Mouse (Mus musculus) heart, adult 2 months (tissue): Measurements from ENCODE around the gene Colca2. TPM values are rescaled to one million over a fixed set of nuclear protein-coding genes. Genes with fewer than 3 reads are reported as not detected.

ENCODE experiments used
- DNase-seq, 2 experiments: peaks; one replicate each; pipeline ENCODE4 v3.0.0; 2021
- H3K27ac ChIP-seq: fragments of 200-600 bp; 2 replicates; pipeline ENCODE4 v1.8.1; 2022
- H3K27me3 ChIP-seq: fragments of 200-500 bp; 2 replicates; pipeline ENCODE4 v1.6.1; 2012; ENCODE audit warnings: mild to moderate bottlenecking, low read length, inconsistent platforms, mixed read lengths; ENCODE audit not compliant: control insufficient read depth, insufficient read depth
- H3K36me3 ChIP-seq: fragments of 200-500 bp; 2 replicates; pipeline ENCODE4 v1.6.1; 2012; ENCODE audit warnings: low read length, inconsistent platforms; ENCODE audit not compliant: control insufficient read depth, insufficient read depth
- H3K4me1 ChIP-seq: fragments of 200-500 bp; 2 replicates; pipeline ENCODE4 v1.6.1; 2011; ENCODE audit warnings: low read length; ENCODE audit not compliant: control insufficient read depth, insufficient read depth
- H3K4me3 ChIP-seq: fragments of 200-600 bp; 2 replicates; pipeline ENCODE4 v1.8.1; 2022
- H3K79me2 ChIP-seq: fragments of 200-500 bp; replicated peaks from 2 replicates; pipeline ENCODE4 v1.6.1; 2012; ENCODE audit warnings: mild to moderate bottlenecking, inconsistent platforms, low read length, moderate library complexity, mixed read lengths; ENCODE audit not compliant: control insufficient read depth, insufficient read depth
- H3K9ac ChIP-seq: fragments of 200-500 bp; 2 replicates; pipeline ENCODE4 v1.6.1; 2012; ENCODE audit warnings: low read depth, mild to moderate bottlenecking, control low read depth, inconsistent platforms, low read length, mixed read lengths
- CTCF ChIP-seq: fragments of 200-600 bp; IDR thresholded peaks from 2 replicates; pipeline ENCODE4 v1.8.1; 2022; ENCODE audit warnings: antibody characterized with exemption, mild to moderate bottlenecking, moderate library complexity
- EP300 ChIP-seq: fragments of 200-500 bp; IDR thresholded peaks from 2 replicates; pipeline ENCODE4 v1.6.1; 2011; ENCODE audit warnings: low read depth, low read length, control low read depth; ENCODE audit not compliant: insufficient read depth
- POLR2A ChIP-seq: fragments of 200-500 bp; IDR thresholded peaks from 2 replicates; pipeline ENCODE4 v1.6.1; 2011; ENCODE audit warnings: mild to moderate bottlenecking, low read depth, low read length, control low read depth; ENCODE audit not compliant: insufficient read depth
- WGBS: fragments of 180-500 bp; shearing (Covaris S2); methylation state at CpG from one replicate; pipeline ENCODE4 v1.1.7; 2018; 5-methylcytosine and 5-hydroxymethylcytosine counted together
- intact Hi-C: fragments of 180-260 bp; cut with DNase I; formaldehyde crosslinking; loops from one replicate; pipeline ENCODE4 v1.15.1; 2025
- polyA plus RNA-seq: library from polyadenylated mRNA; depleted of rRNA; stranded (reverse); fragments of >200 nt; gene quantifications from 2 replicates; pipeline ENCODE4 v1.2.3, GENCODE M21; 2012; rRNA removed
- total RNA-seq, 2 experiments: library from RNA; stranded (reverse); gene quantifications; 2 replicates each; pipeline ENCODE4 v1.2.3; 2021

Gene Colca2
- total and polyA plus RNA-seq, 3 experiments = 1.0 to 4.3 (median 1.1) TPM

DNA sequence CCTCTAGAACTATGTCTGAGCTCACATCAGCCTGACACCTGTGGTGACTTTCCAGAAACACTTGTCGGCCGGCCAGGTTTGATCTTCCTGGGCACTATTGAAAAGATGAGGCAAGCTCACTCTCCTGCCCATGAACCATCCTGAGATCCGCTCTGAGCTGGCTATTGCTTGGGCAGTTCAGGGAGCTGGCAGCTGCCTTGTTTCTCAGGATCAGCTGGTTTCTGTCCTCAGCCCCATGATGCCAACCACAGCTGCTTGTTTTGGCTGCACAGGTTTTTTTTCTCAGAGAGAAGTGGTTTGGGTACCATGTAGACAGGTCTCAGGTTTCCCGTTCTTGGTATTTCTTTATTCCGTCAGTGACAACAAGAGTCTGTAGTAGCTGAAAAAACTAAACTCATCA lies 19.9 kb downstream of the Colca2 start:
- H3K36me3 ChIP-seq = no peaks in the 10 kb centered on the region
- H3K27me3 ChIP-seq = no peaks in the 10 kb centered on the region
- no peak for TF ChIP-seq CTCF
- no peak for TF ChIP-seq EP300
- TF ChIP-seq POLR2A = no peak
- H3K79me2 ChIP-seq = no peaks in the 10 kb centered on the region
- no peaks in the 10 kb centered on the region for H3K4me1 ChIP-seq
- intact Hi-C loops = no loop called here
- H3K9ac ChIP-seq = no peak overlapping the region
- DNase-seq = no peak
- WGBS = 81% methylated on average over 5 of the region's 5 CpGs
- no peak overlapping the region for H3K27ac ChIP-seq
- no peak overlapping the region for H3K4me3 ChIP-seq

DNA sequence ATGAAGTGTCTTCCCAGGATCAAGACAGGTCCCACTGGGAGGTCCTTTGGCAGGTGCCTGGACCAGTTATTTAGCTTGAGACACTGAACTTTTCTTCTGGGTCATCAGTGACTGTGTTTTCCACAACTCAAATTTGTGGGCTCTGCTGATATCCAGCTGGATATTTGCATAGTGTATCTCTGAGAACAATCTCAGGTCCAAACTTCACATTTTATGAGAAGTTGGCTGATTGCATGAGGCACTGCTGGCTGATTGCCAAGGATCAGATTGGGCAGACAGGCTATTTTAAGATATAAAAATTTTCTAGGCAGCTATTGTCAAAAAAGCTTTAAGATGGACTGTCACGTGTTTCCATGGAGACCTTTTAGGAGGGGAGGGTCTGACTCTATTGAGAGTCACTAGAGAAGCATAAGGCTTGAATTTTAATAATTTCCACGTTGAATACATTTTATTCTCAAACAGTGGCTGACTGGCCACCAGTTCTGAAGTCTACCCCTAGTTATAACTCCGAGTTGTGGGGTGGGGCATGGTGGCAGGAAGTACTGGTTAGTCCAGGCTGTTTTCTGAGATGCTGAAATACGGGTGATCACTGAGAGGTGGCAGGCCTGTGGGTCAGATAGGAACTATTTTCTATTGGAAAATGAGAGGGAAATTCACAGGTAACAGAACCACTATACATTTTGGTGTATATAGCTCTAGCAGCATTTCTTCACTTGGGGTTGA lies 21.4 kb downstream of the Colca2 start:
- 60% methylated on average over 4 of the region's 4 CpGs for WGBS
- Histone ChIP-seq H3K9ac (no peak overlapping the region), H3K36me3 (no peaks in the 10 kb centered on the region), H3K79me2 (no peaks in the 10 kb centered on the region), H3K4me1 (no peaks in the 10 kb centered on the region), H3K27ac (no peak overlapping the region), H3K4me3 (no peak overlapping the region), H3K27me3 (no peaks in the 10 kb centered on the region)
- TF ChIP-seq POLR2A = no peak
- no peak for TF ChIP-seq EP300
- no peak for TF ChIP-seq CTCF
- no peak for DNase-seq
- intact Hi-C loops = no loop called here

DNA sequence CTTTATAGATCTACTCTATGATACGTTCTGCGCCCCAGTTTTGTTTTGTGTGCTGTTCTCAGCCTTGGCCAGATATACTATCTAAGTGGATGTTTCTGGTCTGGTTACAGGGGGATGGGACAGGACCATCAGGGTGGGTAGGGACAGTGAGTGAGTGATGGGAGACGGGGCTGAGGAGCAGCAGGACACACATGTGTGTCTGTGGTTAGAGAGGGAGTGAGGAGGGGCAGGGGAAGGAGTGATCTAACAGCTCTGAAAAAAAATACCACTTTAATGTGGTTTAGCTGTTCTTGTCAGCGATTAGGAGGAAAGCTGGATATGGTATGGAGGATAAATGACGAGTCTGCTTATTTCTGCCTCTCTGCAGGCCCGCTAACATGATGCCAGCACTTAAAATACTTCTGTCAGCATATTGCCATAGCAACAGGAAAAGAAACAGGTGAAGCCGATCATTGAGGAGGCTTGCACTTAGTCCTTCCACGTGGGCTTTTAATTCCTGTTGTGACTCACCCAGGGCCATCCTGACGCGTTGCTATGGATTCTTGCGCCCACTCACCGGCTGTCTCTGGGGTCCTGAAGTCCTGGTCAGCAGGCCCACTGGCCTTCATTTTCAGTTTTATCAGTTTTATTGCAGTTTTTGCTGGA lies 39.5 kb downstream of the Colca2 start:
- intact Hi-C loops = no loop called here
- Histone ChIP-seq H3K79me2 (no peaks in the 10 kb centered on the region), H3K9ac (no peak overlapping the region), H3K27ac (no peak overlapping the region), H3K4me1 (no peaks in the 10 kb centered on the region), H3K4me3 (no peak overlapping the region), H3K36me3 (no peaks in the 10 kb centered on the region), H3K27me3 (no peaks in the 10 kb centered on the region)
- no peak for DNase-seq
- WGBS = 46% methylated on average over 12 of the region's 12 CpGs
- TF ChIP-seq EP300 = no peak
- no peak for TF ChIP-seq CTCF
- TF ChIP-seq POLR2A = no peak

DNA sequence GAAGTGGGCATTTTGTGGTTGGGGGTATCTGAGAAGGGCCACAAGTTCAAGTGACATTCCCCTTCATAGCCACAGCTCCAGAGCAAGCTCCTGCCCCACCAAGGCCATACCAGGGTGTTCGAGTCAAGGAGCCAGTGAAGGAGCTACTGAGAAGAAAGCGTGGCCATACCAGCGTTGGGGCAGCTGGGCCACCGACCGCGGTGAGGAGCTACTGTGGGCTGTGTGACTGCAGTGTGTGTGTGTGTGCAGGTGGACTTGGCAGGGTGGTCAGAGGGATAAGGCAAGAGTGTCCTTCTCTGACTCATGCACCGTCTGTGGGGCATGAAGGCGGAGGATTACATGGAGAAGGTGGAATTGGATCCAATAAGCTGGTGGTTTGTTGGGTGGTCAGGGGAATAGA lies 46.2 kb downstream of the Colca2 start:
- WGBS = 94% methylated on average over 8 of the region's 8 CpGs
- DNase-seq = no peak

DNA sequence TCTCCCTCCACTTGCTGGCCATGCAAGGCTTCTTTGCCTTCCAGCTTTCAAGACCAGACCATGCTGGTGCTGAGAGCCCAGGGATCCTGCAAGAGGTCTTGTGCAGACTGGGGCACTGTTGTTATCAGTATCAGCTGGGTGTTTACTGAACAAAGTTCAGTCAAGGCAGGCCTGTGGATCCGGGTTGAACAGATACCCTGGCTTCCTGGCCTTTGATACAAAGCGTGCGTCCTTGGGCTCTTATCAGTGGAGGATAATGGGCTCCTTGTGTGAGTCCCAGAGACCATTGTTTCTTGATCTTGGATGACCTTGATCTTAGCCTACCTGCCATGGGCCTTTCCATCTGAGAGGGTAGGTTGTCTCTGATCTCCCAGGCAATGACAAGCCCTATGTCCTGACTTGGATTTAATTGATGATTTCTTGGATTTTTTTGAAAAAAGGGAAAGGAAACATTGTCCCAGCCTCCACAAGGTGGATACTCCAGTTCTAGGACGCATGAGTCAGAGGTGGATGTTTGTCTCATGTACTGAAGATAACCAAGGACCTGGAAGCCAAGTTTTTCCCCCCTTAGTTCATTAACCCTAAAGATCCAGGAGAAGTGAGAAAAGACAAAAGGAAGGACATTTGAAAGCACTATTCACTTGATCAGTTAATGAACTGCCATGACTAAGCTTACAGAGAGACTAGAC lies 47.5 kb downstream of the Colca2 start:
- no peak overlapping the region for H3K9ac ChIP-seq
- WGBS = 22% methylated on average over 4 of the region's 4 CpGs
- H3K4me3 ChIP-seq = no peak overlapping the region
- no peak overlapping the region for H3K27ac ChIP-seq
- H3K4me1 ChIP-seq = no peaks in the 10 kb centered on the region
- DNase-seq = no peak
- TF ChIP-seq POLR2A = no peak
- H3K36me3 ChIP-seq = no peaks in the 10 kb centered on the region
- intact Hi-C loops = no loop called here
- no peaks in the 10 kb centered on the region for H3K27me3 ChIP-seq
- no peaks in the 10 kb centered on the region for H3K79me2 ChIP-seq

More for the DNA sequence above, 46.2 kb downstream of the Colca2 start:
- H3K4me3 ChIP-seq = no peak overlapping the region
- no peaks in the 10 kb centered on the region for H3K27me3 ChIP-seq
- H3K4me1 ChIP-seq = no peaks in the 10 kb centered on the region
- H3K79me2 ChIP-seq = no peaks in the 10 kb centered on the region
- H3K9ac ChIP-seq = no peak overlapping the region
- no peaks in the 10 kb centered on the region for H3K36me3 ChIP-seq
- no peak for TF ChIP-seq EP300
- TF ChIP-seq POLR2A = no peak
- no peak for TF ChIP-seq CTCF
- intact Hi-C loops = no loop called here
- H3K27ac ChIP-seq = no peak overlapping the region

DNA sequence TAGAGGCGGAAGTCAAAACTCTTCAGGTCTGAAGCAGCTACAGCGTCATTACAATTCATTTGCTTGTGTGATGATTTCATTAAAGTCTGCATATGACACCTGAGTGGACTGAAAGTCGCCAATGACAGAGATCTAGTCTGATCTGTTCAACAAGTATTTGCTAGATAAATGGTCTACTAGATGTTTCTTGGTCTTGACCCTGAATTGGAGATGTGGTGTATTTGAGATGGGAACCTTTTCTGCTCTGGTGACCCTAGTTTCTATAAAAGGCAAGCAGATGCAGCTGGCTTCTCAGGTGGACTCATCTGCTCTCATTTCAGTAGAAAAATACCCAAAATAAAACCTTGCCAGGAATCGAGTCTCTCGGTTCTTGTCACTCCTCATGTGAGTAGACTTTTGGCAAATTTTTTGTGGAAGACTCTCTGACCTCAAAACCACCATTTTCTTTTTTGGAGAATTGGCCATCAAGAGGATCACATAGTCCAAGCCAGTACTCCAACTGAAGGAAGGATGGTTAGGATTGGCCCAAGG lies 52.7 kb downstream of the Colca2 start:
- intact Hi-C loops = no loop called here
- H3K4me3 ChIP-seq = no peak overlapping the region
- TF ChIP-seq POLR2A (no peak), CTCF (no peak), EP300 (no peak)
- 79% methylated on average over 5 of the region's 5 CpGs for WGBS
- DNase-seq = no peak
- H3K4me1 ChIP-seq = no peaks in the 10 kb centered on the region
- no peak overlapping the region for H3K27ac ChIP-seq
- no peaks in the 10 kb centered on the region for H3K79me2 ChIP-seq
- no peak overlapping the region for H3K9ac ChIP-seq
- H3K27me3 ChIP-seq = no peaks in the 10 kb centered on the region
- H3K36me3 ChIP-seq = no peaks in the 10 kb centered on the region

Other genes with a start within 250 kb of the Colca2 start
- not detected for gene Btg4, start 217.7 kb downstream of the Colca2 start, total RNA-seq
- gene Btg4, start 217.7 kb downstream of the Colca2 start, polyA plus RNA-seq = not detected in 2 replicates
- 1 to 10 TPM; 7.6 to 7.7 TPM for gene Layn, start 201.5 kb downstream of the Colca2 start, total RNA-seq
- gene Layn, start 201.5 kb downstream of the Colca2 start, polyA plus RNA-seq = 3.0 and 3.1 TPM in 2 replicates
- gene 4833427G06Rik, start 176.5 kb downstream of the Colca2 start, total RNA-seq = not detected
- 0.12 TPM in 1 of 2 replicates, not detected in the other for gene 4833427G06Rik, start 176.5 kb downstream of the Colca2 start, polyA plus RNA-seq
- gene Gm32742, start 113.1 kb downstream of the Colca2 start, total RNA-seq = not detected
- 0.23 TPM in 1 of 2 replicates, not detected in the other for gene Gm32742, start 113.1 kb downstream of the Colca2 start, polyA plus RNA-seq
- gene Pou2af1, start 64.9 kb downstream of the Colca2 start, total RNA-seq = 1 to 10 TPM in 1 of 2 experiments, under 1 TPM in 1; 0.70 to 1.1 TPM
- 0.76 and 2.3 TPM in 2 replicates for gene Pou2af1, start 64.9 kb downstream of the Colca2 start, polyA plus RNA-seq
- not detected for gene 1810046K07Rik, start 50.3 kb upstream of the Colca2 start, total RNA-seq
- gene 1810046K07Rik, start 50.3 kb upstream of the Colca2 start, polyA plus RNA-seq = 0.43 TPM in 1 of 2 replicates, not detected in the other